Mouse (Mus musculus) R1 (cell line): Measurements from ENCODE around the gene Itih4.

Experiments
- DNase-seq: peaks from one replicate; pipeline ENCODE4 v3.0.0-alpha.2; 2018; ENCODE audit warnings: low read depth, low spot score

Gene Itih4

GRCm38 (mm10) chr14:30879794-30880193 is 6.5 kb upstream of the Itih4 start:
- peak; percentile 53 for DNase-seq

- no peak for DNase-seq
Measured at GRCm38 (mm10) chr14:30880251-30880650, 6.0 kb upstream of the Itih4 start.

GRCm38 (mm10) chr14:30880811-30881717 is 5.2 kb upstream of the Itih4 start:
- peak; percentile 56 for DNase-seq

- DNase-seq = no peak
Measured at GRCm38 (mm10) chr14:30881718-30882108, 4.6 kb upstream of the Itih4 start.

GRCm38 (mm10) chr14:30885298-30885697 is 978 bp upstream of the Itih4 start:
- peak; percentile 54 for DNase-seq

- DNase-seq = peak; percentile 64
Measured at GRCm38 (mm10) chr14:30888271-30888732, 2.0 kb downstream of the Itih4 start.

GRCm38 (mm10) chr14:30899972-30900371 is 13.7 kb downstream of the Itih4 start:
- DNase-seq = peak; percentile 81

- no peak for DNase-seq
Measured at GRCm38 (mm10) chr14:30902628-30903027, 16.4 kb downstream of the Itih4 start.

- DNase-seq = no peak
Measured at GRCm38 (mm10) chr14:30903036-30903435, 16.8 kb downstream of the Itih4 start.

- no peak for DNase-seq
Measured at GRCm38 (mm10) chr14:30904307-30904706, 18.0 kb downstream of the Itih4 start.

- no peak for DNase-seq
Measured at GRCm38 (mm10) chr14:30906001-30906400, 19.7 kb downstream of the Itih4 start.

- DNase-seq = no peak
Measured at GRCm38 (mm10) chr14:30907814-30908265, 21.6 kb downstream of the Itih4 start.

GRCm38 (mm10) chr14:30911141-30911540 is 24.9 kb downstream of the Itih4 start:
- no peak for DNase-seq

GRCm38 (mm10) chr14:30912641-30913040 is 26.4 kb downstream of the Itih4 start:
- DNase-seq = no peak

GRCm38 (mm10) chr14:30913404-30913803 is 27.1 kb downstream of the Itih4 start:
- no peak for DNase-seq

GRCm38 (mm10) chr14:30916516-30916915 is 30.2 kb downstream of the Itih4 start:
- DNase-seq = no peak

- DNase-seq = no peak
Measured at GRCm38 (mm10) chr14:30922053-30922670, 35.9 kb downstream of the Itih4 start.

- DNase-seq = no peak
Measured at GRCm38 (mm10) chr14:30923375-30924105, 37.3 kb downstream of the Itih4 start, which contains the start of gene Itih3. Itih3 (minus strand) TSS chr14:30923760.

- DNase-seq = no peak
Measured at GRCm38 (mm10) chr14:30925492-30925891, 39.2 kb downstream of the Itih4 start.

GRCm38 (mm10) chr14:30930386-30930785 is 44.1 kb downstream of the Itih4 start:
- no peak for DNase-seq

- DNase-seq = no peak
Measured at GRCm38 (mm10) chr14:30933351-30933750, 47.1 kb downstream of the Itih4 start.

GRCm38 (mm10) chr14:30942254-30942653 is 56.0 kb downstream of the Itih4 start:
- no peak for DNase-seq
